Mouse (Mus musculus) layer of hippocampus, adult 11-12 months (tissue): Measurements from ENCODE around the gene Art2b.
"Not testable (repeated sequence)": the region's sequence is repeated elsewhere in the genome, so short reads cannot be mapped to it uniquely, and the experiment has no call there.

Experiments used
- DNase-seq: peaks from one replicate; pipeline ENCODE4 v3.0.0; 2022; ENCODE audit warnings: low spot score

The Art2b gene

DNA sequence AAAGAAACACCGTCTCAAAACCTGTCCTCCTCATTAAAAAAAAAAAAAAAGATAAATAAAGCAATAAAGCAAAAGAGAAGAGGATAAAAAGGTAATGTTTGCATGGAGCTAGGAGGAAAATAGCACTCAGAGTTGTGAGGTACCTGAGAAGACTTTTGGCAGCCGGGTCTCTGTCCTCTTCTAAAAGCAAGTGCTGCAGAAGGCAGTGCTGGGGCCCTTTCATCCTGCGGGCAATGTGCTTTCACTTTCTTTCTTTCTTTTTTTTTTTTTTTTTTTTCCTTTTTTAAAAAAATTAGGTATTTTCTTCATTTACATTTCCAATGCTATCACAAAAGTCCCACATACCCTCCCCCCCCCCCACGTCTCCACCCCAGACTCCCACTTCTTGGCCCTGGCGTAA is at the start of gene Art2b:
TSS of gene Art2b (minus strand) at position 193 of the 400 bp plus-strand sequence.
- DNase-seq: no peak

DNA sequence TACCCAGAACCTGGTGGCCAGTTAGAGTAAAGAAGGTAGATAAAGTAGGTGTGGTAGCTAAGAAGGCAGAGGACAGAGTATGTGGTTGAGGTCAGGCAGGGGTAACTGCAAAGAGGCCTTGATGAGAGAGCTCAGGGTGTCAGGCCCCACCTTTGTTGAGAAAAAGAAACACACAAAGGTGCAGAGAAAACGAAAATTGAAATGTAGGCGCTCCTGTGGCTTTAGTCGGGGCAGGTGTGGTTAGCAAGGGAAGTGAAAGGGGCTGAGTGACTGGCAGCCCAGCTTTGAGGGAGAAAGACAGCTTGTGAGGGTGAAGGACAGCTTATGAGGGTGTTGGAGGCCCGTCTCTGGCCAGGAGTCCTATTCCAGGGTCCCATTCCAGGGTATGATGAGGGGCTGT is 49.1 kb upstream of the Art2b start:
- DNase-seq: no peak

- DNase-seq: no peak
Observed at GRCm38 (mm10) chr7:101633629-101634177, 48.3 kb upstream of the Art2b start.

DNA sequence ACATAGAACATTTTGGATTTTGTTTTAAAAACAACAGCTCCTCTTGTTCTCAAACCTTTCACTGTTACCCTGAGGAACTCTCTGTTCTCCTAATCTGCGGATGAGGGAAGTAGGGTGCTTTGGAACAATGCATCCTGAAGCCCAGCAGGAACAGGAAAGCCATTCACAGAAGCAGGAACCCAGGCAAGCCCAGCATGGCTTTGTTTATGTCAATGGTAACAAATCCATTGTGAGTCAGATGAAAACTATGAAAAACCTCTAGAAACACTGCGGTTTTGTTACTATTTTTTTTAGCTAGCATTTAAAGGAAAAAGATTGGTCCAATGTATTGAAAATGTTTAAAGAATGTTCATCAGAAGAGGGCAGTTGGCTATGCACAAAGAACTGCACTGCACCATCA is 43.1 kb upstream of the Art2b start:
- no peak for DNase-seq

- DNase-seq: not testable (repeated sequence)
Observed at GRCm38 (mm10) chr7:101627166-101627565, 41.8 kb upstream of the Art2b start.

DNA sequence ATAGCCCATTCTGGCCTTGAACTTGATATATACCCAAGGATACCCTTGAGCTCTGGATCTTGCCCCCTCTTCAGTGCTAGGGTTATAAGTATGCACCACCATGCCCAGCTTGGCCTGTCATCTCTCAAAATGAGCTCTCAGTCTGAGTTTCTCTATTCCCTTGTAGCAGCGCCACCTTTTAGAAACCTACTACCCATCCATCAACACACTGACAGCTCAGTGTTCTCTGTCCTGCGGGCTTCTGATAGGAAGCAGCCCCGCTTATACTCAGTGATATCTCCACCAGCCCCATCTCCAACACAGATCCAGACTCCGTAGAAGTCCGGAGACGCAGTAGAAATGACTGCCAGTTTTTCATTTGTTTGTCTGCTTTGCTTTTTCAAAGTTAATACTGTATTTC is 38.9 kb upstream of the Art2b start:
- no peak for DNase-seq

- not testable (repeated sequence) for DNase-seq
Observed at GRCm38 (mm10) chr7:101621861-101622260, 36.5 kb upstream of the Art2b start.

DNA sequence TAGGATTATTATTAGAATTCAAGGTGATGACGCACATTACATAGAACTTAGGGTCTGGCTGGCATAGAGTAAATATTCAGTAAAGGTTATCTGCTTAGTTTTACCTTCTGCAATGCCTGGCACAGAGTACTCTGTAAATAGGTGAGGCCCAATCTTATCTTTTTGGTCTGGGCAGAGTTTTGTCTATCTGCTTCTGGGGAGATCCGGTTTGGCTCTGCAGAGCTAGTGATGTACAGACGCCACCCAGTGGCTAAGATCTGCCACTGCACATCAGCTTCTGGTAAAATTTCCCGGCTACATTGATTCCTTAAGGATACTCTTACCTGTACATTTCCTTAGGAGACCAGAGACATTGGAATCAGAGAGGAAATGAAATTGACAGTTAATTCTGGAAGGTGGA is 35.0 kb upstream of the Art2b start:
- peak; percentile 73 for DNase-seq

DNA sequence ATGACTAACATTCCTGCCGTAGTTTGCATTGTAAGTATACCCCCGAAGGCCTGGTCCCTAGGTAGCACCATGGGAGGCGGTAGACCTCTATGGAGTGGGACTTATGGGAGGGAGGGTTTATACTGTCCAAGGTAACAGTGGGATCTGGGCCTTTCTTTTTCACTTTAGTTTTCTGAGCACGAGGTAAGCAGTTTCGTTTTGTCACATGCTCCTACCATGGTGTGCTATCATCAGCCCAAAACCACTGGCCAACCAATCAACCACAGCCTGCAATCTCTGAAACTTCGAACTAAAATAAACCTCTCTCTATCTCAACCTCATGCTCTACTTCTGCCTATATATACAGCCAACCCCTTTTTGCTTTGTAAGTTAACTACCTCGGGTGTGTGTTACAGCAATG is 32.9 kb upstream of the Art2b start:
- DNase-seq: no peak

GRCm38 (mm10) chr7:101617438-101618165 is 32.2 kb upstream of the Art2b start:
- peak; percentile 69 for DNase-seq

- no peak for DNase-seq
Observed at GRCm38 (mm10) chr7:101616136-101616835, 30.9 kb upstream of the Art2b start.

- DNase-seq: no peak
Observed at GRCm38 (mm10) chr7:101615406-101615805, 30.0 kb upstream of the Art2b start.

DNA sequence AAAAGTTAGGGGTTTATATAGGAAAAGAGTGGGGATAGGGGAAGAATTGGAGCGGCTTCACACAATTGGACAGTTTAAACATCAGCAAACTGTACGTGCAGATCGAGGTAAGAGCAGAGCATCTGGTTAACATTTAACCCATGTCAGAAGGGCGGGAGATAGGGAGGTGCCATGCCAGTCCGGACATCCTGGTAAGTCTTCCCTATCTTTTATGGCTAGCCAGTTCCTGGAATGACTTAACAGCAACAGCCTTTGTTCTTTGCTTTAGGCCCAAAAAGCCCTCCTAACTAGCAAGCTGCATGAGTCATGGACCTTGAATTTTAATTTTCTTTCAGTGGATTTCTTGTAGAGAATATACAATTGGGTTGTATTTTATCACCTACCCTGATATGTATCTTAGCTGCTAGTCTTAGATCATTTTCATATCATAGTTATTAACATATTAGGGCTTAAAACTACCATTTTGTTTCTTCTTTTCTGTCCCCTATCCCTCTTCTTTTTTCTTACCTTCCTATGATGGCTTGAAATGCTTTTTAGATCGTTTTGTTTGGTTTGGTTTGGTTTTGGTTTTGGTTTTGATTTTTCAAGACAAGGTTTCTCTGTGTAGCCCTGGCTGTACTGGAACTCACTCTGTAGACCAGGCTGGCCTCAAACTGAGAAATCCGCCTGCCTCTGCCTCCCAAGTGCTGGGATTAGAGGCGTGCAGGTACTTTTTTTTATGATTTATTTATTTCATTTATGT is 27.6 kb upstream of the Art2b start:
- DNase-seq: not testable (repeated sequence)

GRCm38 (mm10) chr7:101607845-101608244 is 22.4 kb upstream of the Art2b start:
- no peak for DNase-seq

DNA sequence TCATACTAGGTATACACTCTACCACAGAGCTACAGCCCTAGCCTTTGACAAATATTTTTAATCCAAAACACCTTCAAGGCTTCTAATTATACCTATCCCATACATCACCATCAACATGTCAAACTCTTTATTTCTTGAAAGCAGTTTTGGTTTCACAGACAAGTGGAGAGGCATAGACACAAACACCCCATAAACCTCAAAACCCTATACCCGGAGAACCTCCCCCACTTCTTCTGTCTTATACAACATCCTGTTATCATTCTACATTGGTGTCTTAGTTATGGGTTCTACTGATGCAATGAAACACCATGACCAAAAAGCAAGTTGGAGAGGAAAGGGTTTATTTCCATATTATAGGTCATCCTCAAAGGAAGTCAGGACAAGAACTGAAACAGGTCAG is 15.0 kb upstream of the Art2b start:
- DNase-seq: no peak

- DNase-seq: no peak
Observed at GRCm38 (mm10) chr7:101598482-101598881, 13.1 kb upstream of the Art2b start.

DNA sequence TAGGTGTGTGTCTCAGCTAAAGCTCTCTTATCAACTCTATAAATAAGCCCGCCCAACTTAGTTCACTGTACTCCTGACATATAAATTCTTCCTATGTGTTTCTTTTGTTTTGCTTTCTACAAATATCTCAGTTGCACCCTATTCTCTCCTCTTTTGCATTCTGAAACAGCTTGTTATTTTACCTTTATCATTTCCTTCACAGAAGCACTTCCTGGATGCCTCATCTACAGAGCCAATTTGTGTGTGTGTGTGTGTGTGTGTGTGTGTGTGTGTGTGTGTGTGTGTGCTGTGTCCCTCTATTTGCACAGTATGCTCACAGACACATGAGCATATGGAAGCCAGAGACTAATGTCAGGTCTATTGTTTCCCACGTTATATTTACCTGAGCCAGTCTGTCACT is 9.6 kb upstream of the Art2b start:
- DNase-seq: no peak

GRCm38 (mm10) chr7:101584271-101584670 is 1.1 kb downstream of the Art2b start:
- DNase-seq: not testable (repeated sequence)

DNA sequence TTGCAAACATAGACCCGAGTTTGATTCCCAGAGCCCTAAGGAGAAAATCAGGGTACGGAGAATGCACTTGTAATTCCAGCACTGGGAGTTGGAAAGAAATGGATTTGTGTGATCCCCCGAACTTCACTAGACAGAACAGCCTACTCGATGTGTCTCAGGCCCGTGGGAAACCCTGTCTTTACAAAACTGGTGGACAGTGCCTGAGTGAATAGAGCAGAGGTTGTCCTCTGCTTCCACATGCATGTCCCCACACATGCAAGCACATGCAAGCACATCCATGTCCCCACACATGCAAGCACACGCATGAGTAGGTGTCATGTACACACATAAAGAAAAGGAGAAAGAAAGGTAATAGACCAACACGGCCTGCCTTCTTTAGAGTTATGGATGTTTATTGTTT is 3.4 kb downstream of the Art2b start:
- DNase-seq: no peak

- not testable (repeated sequence) for DNase-seq
Observed at GRCm38 (mm10) chr7:101580863-101581262, 4.5 kb downstream of the Art2b start.

GRCm38 (mm10) chr7:101574413-101574812 is 11.0 kb downstream of the Art2b start:
- DNase-seq: no peak

DNA sequence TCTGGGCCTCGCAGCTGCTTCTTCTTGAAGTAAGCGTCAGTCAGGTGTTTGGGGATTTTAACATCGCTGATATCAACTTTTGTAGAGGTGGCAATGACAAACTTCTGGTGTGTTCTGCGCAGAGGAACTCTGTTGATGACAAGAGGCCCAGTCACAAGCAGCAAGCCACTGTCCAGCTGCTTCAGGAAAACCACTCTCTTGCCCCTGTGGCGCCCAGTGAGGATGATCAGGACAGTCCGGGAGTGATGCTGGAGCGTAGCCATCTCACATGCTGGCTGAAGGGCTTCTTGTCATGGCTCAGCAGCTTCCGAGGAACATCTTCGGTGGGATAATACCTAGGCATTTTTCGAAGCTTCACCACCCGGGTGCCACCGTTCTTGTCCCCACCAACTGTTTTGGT is 11.8 kb downstream of the Art2b start:
- not testable (repeated sequence) for DNase-seq

DNA sequence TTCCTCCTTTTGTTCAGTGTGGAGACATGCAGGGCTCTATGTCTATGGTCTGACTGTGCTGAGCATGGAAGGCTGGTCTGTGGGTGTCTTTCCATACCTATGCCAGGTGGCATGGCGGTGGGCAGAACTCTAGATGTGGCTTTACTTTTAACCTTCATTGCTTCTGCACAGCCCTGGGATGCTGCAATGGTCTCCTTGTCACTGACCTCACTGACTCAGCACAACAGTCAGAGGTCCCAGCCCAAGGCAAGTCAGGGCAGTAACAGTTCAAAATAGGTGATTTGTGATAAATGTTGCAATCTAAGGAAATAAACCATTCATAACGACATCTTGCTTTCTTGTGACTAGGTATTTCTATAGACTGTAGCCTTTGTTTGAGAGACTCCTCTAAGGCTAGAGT is 21.3 kb downstream of the Art2b start:
- DNase-seq: no peak
